Mouse (Mus musculus) mouse embryonic stem cell (cell line): ENCODE results near the gene Gm9602.
"Not testable (repeated sequence)": the region's sequence is repeated elsewhere in the genome, so short reads cannot be mapped to it uniquely, and the experiment has no call there.

Experiments used
- in situ Hi-C, 2 experiments: fragments of 300-500 bp; cut with MboI; formaldehyde crosslinking; loops; 1 replicate in 1 of 2; 3 replicates in 1 of 2; pipeline ENCODE4 v1.14.3; 2019 to 2020; ENCODE audit warnings: low sequenced_read_pairs in 2 of 2, low pct_unique_long_range_greater_than_20kb in 1 of 2, mixed read lengths in 1 of 2; ENCODE audit not compliant: unreplicated experiment in 1 of 2

Gene Gm9602

DNA sequence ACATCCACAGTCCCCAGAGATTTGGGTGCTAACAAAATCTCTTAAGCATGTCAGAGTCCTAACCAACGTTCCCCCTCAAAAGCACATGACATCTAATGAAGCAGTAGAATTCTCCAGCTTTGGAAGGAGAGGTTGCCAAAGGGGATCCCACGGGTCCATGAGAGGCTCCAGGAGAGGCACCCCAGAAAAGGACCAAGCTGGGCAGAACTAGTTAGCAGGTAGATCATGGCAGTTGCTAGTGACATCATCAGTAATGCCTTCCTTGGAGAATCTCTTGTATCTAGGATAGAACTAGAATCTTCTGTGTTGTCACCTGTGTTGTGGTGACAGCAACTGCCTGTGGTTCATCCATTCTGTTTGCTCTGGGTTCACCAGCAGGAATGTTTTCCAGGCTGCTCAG lies at the start of gene Gm9602:
TSS of gene Gm9602 (plus strand) at position 301 of the 400 bp plus-strand sequence.
- in situ Hi-C loops, result not testable (repeated sequence)

DNA sequence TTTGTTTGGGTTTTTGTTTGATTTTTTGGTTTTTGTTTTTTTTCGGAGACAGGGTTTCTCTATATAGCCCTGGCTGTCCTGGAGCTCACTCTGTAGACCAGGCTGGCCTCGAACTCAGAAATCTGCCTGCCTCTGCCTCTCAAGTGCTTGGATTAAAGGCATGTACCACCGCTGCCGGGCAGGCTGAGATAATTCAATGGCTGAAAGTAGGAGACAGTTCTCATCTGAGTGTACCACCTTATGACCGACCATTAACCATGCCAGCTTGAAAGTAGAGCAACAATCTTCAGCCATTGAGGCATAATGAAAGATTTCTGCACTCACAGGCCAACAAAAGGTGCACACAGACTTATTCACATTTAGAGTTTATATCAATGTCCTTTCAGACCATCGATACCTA lies 30.3 kb downstream of the Gm9602 start:
- in situ Hi-C loops, result not testable (repeated sequence)

DNA sequence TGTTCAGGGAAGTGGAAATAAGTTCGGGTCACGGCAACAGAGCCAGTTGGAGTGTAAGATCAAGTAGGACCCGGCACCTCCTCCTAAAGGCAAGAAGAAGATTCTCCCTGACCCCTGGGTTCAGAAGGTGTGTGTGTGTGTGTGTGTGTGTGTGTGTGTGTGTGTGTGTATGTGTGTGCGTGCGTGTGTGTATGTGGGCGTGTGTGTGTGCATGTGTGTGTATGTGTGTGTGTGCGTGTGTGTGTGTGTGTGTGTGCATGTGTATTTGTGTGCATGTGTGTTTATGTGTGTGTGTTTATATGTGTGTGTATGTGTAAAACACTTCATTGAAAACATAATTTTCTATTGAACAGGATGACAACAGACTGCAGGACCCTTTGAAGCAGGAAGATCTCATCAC lies 45.8 kb downstream of the Gm9602 start:
- in situ Hi-C loops, result not testable (repeated sequence)
